Mouse (Mus musculus): ENCODE results near the gene Plin5.

DNA sequence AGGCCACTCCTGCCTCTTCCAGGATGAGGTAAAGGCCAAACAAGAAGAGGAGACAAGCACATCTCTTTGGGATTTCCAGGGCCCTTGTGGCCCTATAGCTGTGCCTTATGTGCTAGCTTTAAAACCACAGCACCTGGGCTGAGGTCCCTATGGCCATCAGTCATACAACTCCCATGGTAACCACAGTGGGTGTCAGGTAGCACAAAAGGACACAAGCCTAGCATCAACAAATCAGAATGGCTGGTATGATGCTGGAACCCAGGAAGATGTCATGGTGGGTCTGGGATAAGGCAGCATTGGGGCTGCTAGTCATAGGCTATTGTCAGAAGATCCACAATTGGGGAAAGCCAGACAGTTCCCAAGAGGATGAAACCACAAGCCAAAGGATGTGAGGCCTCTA, 46.3 kb downstream of the Plin5 start:
- TF ChIP-seq HCFC1 (IDR thresholded peaks at IDR 0.05; ENCODE audit: borderline replicate concordance, insufficient read depth, low read length) (no peak), ZC3H11A (IDR thresholded peaks at IDR 0.05; ENCODE audit: borderline replicate concordance, low read depth, low read length) (no peak), MAFK (IDR thresholded peaks at IDR 0.05; ENCODE audit: insufficient read depth, low read depth, low read length) (no peak), ZNF384 (IDR thresholded peaks at IDR 0.05; ENCODE audit: low read depth, low read length) (no peak)

All from ES-E14 (cell line).